Mouse (Mus musculus) right cerebral cortex, adult 18-20 months (tissue): ENCODE data around the gene Plekhg1.

Experiments used
- DNase-seq: peaks from one replicate; pipeline ENCODE4 v3.0.0; 2022; ENCODE audit warnings: mixed read lengths

The Plekhg1 gene

DNA sequence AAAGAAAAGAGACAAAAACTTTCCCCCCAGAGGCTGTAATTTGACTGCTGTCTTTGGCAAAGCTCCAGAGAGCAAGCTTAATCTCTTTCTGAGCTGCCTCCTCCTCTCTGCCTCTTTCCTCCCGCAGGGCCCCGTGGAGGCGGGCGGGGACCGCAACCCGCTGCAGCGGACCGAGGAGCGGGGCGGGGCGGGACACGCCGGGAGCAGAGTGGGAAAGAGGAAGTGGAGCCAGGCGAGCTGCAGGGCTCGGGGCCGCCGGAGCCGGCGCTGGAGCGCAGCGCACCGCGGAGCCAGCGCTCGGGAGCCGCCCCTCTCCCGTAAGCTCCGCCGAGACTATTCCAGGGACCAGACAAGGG lies at the start of gene Plekhg1:
Plekhg1 (plus strand) TSS at position 217 of the 356 bp plus-strand sequence.
- DNase-seq: peak; percentile 62

DNA sequence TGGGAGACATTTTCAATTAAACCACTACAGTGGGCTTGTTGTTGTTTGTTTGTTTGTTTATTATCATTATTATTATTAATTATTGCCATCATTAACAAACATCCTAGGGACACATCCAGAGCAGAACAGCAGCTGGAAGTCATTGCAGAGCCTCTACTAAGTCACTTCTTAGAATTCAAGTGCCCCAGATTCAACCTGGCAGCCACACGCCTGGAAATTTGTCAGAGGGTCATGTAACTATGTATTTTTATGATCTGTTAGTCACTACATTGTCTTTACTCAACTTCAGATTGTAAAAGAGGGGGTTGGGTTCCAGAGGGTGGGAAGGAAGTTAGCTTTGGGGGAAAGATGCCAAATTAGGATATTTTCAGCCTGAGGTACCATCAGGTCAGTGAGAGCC lies 47.4 kb upstream of the Plekhg1 start:
- DNase-seq: no peak

GRCm38 (mm10) chr10:3693699-3694280 lies 46.4 kb upstream of the Plekhg1 start:
- no peak for DNase-seq

DNA sequence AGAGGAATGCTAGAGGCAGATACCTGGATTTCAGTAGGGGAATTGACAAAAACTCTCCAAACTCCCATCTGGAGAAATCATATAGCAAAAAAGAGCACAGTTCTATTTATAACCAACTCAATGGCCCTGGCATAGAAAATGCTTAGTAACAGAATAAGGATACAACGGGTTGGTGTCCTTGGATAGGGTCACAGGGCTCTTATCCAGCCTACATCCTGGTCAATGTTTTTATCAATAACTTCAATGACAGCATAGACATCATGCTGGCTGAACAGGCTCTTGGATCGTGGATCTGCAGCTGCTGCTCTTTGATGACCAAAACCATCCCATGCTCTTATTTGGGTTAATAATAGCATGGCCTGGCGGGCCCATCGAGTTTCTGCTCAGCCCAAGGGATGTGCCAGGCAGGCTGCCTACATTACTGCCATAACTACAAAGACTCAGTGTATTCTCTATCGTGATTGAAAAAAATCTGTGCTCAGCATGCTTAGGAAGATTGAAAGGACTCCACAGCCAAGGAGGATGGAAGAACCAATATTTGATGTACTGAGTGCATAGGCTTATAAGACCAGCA lies 44.7 kb upstream of the Plekhg1 start:
- no peak for DNase-seq

GRCm38 (mm10) chr10:3696727-3697348 lies 43.3 kb upstream of the Plekhg1 start:
- peak; percentile 64 for DNase-seq

DNA sequence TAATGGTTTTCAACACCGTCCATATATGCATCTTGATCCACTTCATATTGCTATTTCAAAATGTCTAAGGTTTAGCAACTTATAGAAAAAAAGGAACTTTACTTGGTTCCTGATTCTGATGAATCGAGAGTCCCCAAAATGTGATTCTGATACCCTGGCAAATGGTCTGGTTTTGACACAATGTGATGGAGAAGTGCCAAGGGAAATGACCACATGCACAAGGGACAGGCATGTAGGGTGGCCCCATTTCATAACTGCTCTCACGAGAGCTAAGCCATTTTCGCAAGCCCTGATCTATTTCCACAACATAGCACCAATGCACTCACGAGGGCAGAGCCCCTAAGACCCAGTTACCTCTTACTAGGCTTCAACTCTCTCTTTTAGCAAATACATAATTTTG lies 42.7 kb upstream of the Plekhg1 start:
- DNase-seq: no peak

- no peak for DNase-seq
Observed at GRCm38 (mm10) chr10:3700225-3701073, 39.7 kb upstream of the Plekhg1 start.

DNA sequence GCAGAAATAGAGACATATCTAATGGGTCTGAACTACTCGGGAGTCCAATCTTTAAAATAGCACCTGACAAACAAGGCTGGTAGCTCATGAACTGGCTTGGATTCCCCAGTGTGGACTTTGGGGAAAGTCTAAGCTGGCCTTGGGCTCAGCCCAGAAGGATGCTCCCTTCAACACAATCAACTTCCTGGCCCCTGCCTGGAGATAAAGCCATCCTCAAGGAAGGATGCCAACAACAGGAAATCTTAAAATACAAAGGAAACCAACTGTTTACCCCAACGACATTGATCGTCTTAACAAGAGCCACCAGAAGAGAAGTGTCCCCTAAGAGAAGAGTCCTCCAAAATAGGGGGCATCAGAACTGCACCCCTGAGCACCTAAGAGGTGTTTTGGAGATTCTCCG lies 38.3 kb upstream of the Plekhg1 start:
- no peak for DNase-seq

- no peak for DNase-seq
Observed at GRCm38 (mm10) chr10:3702585-3702984, 37.6 kb upstream of the Plekhg1 start.

- DNase-seq: peak; percentile 22
Observed at GRCm38 (mm10) chr10:3706231-3706630, 33.9 kb upstream of the Plekhg1 start.

GRCm38 (mm10) chr10:3710081-3710480 lies 30.1 kb upstream of the Plekhg1 start:
- no peak for DNase-seq

- peak; percentile 26 for DNase-seq
Observed at GRCm38 (mm10) chr10:3715302-3715943, 24.7 kb upstream of the Plekhg1 start.

DNA sequence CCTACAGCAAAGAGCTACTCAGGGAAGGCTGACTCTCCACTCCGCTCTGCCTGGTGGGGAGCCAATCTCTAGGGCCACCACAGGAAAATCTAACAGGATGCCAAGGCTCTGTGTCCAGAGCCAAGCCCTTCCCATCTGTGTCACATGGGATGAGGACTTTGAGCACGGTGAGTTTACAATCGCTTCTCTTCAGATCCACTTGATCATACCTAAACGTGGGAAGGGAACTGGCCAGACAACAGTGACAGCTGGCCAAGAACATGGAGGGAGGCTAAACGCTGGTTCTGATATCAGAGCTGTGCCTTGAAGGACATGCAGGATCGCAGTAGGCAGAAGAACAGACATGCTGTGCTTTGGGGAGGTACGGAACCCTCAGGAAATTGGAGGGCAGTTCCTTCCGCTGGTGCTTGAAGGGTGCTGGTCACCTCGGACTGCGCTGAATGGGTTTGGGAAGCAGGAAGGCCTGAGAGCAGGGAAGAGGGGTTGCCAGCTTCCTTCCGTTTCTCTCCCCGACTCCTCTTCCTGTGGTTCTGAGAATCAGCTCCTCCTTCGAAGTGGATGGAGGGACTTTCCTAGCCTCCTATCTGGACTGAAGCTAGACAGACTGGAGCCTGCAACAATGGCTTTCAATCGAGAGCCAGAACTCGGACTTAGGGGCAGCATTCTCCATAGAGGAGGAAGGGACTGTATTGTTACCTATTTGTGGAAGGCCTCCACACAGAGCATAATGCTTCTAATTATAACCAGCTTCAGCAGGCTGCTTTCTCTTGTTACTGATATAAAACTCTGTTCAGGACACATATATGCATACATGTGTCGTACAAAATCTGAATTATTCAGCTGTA lies 21.9 kb upstream of the Plekhg1 start:
- DNase-seq: peak; percentile 35

- DNase-seq: no peak
Observed at GRCm38 (mm10) chr10:3720296-3720695, 19.9 kb upstream of the Plekhg1 start.

DNA sequence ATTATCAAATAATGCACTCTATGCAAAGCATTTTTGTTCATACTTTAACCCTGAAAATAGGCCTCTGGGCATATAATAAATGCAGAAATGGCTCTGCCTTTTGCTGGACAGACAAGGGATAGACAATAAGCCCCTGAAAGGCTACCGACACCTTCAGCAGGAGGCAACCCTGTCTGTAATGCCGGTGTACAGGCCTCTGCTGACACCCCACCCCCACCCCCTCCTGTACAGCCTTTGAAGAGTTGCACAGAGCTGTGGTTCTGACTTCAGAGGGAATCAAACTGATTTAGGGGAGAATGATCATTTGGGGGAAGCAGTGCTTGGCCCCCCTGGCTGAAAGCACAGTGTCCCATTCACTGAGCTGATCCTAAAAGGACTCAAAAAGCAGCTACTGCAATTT lies 17.8 kb upstream of the Plekhg1 start:
- no peak for DNase-seq

GRCm38 (mm10) chr10:3724665-3725064 lies 15.5 kb upstream of the Plekhg1 start:
- no peak for DNase-seq

DNA sequence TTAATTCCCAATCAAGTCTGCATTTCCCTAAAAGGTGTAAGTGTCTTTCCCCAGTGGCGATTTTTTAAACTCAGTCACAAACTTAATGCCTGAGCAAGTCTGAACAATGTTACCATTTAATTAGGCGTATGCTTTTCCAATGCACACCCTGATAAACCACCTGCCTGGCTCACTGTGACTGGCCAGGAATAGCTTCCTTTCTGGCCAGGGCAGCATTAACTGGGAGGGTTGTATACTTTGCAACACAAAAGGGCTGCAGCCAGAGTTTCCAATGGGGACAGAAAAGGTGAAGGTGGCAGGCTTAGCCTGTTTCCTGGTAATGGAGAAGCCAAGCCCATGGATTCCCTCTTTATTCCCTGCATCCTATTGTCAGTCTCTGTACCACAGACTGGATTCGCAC lies 10.5 kb upstream of the Plekhg1 start:
- DNase-seq: no peak

- no peak for DNase-seq
Observed at GRCm38 (mm10) chr10:3730314-3730713, 9.8 kb upstream of the Plekhg1 start.

- DNase-seq: no peak
Observed at GRCm38 (mm10) chr10:3737034-3737433, 3.1 kb upstream of the Plekhg1 start.

DNA sequence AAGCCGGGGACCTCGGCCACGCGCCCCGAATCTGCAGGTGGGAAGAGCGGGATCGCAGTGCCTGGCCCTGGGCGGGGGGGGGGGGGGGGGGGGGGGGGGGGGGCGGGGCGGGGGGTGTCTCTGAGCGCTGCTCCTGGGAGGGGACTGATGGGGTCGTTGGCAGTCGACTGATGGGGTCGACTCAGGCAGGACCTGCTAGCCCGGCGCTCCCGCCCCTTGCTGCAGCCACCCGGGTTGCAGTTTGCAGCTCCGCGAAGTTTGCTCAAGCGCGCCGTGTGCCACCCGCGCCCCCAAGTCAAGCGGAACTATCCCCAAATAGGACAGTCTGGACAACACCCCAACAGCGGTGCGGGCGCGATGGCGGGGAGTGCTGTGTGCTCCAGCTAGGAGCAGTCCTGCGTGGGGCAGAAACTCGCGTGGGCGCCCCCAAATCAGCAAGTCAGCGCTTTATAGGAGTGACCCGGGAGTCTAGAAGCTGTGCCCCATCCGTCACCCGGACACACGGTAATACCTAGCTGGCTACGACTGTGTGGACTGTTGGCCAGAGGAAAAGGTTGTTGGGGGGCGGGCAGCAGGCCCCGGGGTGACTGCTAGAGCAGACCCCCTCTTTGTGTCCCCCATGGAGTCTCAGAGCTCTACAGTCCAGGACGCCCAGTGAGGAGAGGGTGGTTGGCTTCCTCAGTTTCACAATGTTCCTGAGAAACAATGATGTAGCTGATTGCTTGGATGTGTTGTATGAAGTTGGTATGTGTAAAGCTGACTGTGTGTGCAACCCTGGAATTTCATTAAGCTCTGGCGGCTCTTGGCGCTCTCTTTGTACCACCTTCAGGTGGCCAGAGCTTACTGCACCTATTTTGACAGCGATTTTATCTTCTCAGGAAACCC lies 582 bp downstream of the Plekhg1 start:
- DNase-seq: peak; percentile 21

DNA sequence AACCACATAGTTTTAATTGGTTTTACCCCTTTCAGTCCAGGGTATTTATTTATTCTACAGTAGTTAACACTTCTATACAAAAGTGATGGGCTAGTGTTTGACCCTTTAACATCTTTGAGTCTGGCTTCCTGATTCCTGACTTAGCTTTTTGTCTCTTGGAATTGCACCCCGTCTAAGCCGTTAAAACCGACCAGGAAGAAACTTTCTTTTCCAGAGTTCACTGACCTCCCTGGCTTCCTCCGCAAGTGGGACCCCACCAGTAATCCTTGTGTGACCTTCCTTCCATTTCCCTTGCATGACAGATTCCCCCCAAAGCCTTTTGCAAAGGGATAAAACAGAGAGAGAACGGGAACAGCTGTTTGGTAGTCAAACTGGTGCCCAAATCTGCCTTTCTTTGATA lies 1.6 kb downstream of the Plekhg1 start:
- DNase-seq: no peak
